Mouse (Mus musculus): ENCODE measurements around the gene Bcl7a.

Gene Bcl7a

DNA sequence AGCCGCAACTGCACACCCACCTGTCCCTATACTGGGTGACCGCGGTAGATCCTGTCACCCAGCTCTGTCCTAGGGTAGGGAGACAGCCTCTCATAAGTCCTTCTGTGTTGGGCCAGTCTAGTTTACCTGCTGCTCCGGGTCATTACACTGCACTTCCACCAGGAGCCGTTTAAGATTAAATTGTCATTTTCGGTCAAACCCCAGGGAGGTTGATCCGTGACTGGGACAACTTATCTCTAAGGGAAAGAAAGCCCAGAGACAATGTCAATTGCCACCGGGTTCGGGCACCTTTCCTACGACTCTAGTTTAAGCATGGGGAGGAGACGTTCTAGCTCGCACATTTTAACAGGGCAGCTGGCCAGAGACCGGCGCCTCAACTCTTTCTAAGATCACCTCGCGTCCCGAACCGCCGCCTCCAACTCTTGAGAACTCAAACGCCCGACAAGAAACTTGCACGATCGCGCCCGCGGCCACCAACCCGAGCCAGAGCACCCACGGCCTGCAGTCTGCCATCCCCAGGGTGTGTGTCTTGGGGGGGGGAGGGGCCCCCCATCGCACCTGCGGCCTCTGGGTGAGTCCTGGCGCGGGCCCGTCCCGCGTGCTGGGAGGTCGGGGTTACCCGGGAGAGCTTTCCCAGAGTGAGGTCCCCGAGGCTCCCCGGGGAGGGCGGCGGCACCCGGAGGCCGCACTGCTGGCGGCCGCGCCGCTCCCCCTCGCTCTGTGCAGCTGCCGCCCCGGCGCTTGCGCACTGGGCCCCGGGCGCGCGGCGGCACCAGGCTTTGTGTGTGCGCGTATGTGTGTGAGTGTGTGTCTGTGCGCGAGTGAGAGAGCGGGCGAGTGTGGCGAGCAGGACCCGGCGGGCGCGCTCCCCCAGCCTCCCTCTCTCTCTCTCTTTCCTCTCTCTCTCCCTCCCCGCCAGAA, at the start of gene Bcl7a:
Gene Bcl7a, plus strand, starts transcription at position 128 of the 921 bp plus-strand sequence.
- peak; percentile 87 to 89 for DNase-seq

- no peak for DNase-seq
These were observed 49.0 kb upstream of the Bcl7a start for GRCm38 (mm10) chr5:123294653-123295052.

DNA sequence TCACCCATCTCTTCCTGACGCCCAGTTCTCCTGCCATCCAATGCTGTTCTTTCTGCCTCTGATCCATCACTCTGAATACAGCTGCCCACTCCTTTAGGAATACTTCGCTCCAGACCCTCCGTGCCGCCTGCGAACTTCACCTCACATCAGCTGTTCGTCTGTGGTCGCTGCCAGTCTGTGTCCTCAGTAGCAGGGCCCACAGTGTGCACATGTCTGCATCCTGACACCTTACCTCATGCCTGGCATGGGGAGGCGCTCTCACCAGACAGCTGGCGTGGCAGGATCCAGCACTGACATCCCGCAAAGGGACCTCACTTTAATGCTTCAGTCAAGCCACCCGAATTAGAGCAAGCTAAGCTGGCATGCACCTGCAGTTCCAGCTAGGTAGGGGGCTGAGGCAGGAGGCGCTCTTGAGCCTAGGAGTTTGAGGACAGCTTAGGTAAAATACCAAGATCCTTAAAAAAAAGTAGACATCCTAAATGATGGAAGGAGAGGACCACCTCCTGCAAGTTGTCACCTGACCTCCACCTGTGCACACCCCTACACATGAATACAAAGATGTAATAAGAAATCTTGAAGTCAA, 47.3 kb upstream of the Bcl7a start:
- DNase-seq: no peak

GRCm38 (mm10) chr5:123296972-123297754, 46.5 kb upstream of the Bcl7a start:
- DNase-seq: no peak

GRCm38 (mm10) chr5:123297830-123298229, 45.8 kb upstream of the Bcl7a start:
- no peak for DNase-seq

GRCm38 (mm10) chr5:123298526-123298925, 45.1 kb upstream of the Bcl7a start:
- no peak for DNase-seq

DNA sequence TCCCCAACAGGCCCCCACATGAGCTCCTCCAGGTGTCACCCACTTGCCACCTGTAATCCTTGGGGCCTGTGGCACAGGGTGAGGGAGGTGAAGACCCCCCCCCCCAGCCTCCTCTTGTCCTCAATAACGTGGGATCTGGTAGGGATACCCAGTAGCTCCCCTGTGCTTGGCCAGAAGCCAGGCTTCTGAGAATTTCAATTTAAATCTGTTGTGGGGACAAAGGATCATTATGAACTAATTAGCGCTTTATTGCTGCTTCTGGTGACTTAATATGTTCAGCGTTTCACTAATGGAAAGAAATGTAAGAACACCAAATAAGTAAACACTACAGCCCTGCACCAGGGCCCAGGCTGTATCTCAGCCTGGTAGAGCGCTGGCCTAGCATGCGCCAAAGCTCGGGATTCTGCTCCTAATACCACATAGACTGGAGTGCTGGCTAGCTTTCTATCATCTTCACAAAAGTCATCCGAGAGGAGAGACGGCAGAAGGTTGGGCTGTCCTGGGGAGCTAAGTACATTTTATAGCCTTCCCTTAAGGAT, 43.1 kb upstream of the Bcl7a start:
- DNase-seq: no peak

DNA sequence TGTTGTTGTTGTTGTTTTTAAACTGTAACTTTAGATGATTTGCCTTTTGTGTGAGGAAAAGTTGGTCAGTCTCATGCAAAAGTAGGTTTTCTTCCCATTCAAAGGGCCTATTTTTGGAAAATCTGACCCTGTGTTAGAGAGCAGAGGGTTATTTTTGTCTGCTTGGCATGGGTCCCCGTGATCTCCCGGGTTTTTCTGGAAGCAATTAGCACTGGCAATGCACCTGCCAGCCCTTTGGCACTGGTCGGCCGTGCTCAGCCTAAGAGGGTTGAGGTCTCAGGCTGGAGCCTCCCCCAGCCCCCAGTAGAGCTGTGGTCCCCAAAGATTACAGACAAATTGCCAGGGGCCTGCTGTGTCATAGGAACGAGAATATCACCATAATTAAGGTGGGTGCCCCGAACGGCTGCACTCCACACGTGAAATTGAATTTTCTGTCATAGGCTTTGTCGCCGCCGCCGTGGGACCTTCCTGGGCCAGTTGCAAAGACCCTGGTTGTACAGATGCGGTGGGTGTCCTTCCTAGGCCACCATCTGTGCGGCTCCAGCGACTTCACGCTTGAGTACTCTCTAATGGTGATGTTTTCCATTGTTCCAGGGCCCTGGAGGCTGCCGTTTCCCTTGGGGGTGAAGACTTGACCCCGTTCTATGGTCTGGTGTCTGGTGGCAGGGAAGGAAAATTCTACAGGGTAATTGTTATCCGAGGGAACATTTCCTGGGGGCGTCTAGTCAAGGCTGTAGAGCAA, 41.7 kb upstream of the Bcl7a start:
- no peak for DNase-seq

DNA sequence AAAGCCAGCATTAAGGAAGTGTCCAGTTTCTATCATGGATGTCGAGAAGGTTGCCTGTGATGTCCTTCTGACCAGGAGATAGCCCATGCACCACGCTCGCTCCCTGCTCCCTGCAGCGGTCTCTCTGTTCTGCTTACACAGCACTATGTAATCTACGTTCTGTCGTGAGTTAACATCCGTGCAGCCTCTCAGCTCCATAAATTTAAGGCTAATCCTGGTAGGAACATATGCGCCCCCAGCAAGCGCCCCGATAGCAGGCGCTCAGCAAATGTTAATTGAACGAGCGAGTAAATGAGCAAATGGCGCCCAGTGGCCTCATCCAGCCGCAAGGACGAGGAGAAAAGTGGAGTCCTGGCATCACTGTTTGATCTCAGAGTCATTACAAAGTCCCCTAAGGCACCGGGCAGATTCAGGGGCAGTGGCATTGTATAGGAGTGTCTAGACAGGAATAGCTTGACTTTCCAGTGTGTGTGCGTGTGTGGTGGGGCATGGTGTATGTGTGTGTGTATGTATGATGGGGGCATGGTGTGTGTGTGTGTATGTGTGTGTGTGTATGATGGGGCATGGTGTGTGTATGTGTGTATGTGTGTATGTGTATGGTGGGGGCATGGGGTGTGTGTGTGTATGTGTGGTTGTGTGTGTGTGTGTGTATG, 35.9 kb upstream of the Bcl7a start:
- DNase-seq: no peak

DNA sequence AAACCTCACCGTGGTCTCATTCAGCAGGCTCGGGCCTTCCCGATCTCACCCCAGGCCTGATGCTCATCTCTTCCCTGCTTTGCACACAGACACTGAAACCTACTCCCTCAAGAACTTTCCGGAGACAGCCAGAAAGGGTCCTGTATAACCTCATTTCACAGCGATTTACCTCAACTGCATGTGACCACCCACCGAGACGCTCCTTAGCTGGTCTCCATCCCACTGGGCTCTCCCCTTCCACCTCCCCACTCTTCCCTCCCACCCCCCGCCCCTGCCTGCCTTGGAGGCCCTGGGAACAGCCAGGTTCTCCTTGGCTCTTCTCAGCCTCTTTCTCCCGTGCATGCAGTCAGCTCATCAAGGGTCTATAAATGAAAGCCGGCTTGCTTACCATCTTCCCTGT, 33.8 kb upstream of the Bcl7a start:
- DNase-seq: no peak

GRCm38 (mm10) chr5:123310221-123310620, 33.4 kb upstream of the Bcl7a start:
- DNase-seq: no peak

DNA sequence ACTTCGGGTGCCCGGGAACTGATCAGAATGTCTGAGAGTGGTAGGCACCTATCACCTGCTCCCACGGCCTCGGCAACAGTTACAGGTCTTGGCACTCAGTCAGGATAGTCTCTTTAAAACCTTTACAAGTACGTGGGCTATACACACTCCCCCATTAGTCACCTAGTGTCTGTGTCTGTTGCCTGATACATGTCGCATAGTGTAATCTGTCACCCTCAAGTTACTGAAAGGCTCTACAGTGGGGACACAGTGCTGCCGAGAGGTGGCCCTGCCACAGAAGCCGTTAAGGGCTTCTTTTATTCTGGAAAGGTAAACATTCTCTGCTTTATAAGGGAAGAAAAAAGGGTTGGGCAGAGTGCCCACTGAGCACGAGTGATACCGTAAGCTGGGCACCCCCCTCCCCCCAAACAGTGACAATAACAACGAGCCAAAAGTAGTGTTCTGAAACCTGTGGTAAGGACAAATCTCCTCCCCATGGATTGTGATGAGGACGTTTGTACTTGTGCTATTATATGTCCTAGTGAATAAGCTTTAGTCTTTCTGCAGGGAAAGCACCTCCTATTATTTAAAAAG, 30.5 kb upstream of the Bcl7a start:
- DNase-seq: peak in 1 of 2 experiments; percentile 57

DNA sequence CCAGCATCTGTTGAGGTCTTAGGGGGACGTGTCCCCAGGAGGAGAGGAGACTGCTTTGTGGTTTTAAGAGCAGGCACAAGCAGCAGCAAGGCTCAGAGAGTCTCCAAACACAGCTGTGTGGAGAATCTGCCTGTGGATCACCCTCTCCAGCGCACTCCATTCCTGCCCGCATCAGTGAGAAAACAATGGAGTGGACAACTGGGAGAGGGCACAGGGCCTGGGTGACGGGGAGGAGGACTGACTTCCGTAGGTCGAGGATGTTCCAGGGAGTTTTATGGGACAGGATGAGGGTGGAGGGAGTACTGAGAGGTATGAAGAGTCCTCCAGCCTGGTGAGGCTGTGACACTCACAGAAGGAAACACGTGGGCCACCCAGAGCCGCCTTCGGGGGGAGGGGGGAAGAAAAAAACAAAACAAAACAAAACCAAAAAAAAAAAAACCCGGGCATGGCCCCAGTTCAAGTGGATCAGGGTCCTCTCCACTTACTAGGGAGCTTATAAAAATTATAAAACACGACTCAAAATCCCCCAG, 29.7 kb upstream of the Bcl7a start:
- DNase-seq: no peak

- no peak for DNase-seq
These were observed 28.3 kb upstream of the Bcl7a start for GRCm38 (mm10) chr5:123315219-123315866.

DNA sequence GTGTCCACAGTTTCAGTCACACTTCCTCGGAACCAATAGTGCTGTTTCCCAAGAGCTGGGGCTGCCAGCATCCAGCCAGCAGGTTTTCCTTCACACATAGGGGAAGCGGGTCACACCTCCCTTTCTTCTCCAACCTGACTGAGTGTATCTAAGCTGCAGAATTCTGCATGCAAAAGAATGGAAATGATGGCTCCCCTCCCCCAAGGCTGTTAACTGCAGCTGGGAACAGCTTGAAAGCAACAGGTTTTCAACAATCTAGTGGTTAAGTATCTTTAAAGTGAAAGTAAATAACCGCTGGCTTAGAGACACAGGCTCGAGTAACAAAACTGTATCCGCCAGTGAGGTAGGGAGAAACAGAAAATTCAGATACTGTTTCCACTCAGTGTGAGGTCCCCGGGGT, 25.6 kb upstream of the Bcl7a start:
- DNase-seq: peak in 1 of 2 experiments; percentile 33

DNA sequence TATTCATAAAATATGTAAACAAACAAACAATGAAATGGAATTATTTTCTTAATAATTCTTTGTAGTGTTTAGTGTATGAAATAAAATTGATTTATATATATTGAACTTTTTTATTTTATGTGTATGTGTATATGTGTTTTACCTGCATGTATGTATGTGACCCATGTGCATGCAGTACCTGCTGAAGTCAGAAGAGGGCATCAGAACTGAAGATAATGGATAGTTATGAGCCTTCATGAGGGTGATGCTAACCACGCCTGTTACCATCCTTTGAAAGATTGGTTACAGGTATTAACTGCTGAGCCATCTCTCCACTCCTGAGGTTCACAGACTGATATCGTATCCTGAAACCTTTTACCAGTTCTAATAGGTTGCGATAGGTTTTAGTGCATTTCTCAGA, 23.5 kb upstream of the Bcl7a start:
- DNase-seq: no peak

- no peak for DNase-seq
These were observed 19.4 kb upstream of the Bcl7a start for GRCm38 (mm10) chr5:123324242-123324641.

DNA sequence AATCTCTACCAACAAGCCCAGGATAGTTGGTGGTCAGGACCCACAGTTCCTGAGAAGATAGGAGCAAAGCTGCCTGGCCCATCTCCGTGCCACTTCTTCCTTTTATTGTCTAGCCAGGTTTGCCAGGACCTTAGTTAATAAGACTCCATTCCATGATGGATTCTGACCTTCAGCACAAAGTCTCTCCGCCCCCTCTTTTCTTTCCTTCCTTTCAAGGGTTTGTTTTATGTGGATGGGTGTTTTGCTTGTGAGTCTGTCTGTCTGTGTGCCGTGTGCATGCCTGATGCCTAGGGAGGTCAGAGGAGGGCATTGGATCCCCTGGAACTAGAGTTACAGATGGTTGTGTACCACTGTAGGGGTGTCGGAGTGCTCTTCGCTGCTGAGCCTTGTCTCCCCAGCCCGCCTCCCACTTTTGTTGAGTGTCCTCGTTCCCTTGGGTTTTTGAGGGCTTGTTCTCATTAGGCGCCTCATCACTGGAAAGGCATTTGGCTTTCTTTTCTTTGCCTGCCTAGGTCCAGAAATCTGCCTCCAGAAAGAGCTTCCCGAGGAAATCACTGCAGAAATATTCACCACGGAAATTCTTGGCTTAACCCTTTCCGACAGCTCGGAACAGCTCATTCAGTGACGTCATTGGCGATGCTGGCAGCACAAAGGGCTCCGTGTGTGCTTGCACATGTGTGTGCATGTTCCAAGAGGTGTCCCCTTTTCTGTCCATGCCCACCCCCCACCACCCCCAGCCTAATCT, 17.5 kb upstream of the Bcl7a start:
- DNase-seq: peak in 1 of 2 experiments; percentile 17

- DNase-seq: peak in 1 of 2 experiments; percentile 28
These were observed 16.9 kb upstream of the Bcl7a start for GRCm38 (mm10) chr5:123326751-123327148.

- DNase-seq: no peak
These were observed 15.9 kb upstream of the Bcl7a start for GRCm38 (mm10) chr5:123327686-123328085.
